Mouse (Mus musculus) regulatory T cell (primary cell): ENCODE measurements around the gene Shprh.
"Not testable (repeated sequence)": the region's sequence is repeated elsewhere in the genome, so short reads cannot be mapped to it uniquely, and the experiment has no call there.

Source experiments
- in situ Hi-C: fragments of 300-600 bp; cut with MboI, MseI; formaldehyde crosslinking; loops from one replicate; pipeline ENCODE4 v1.15.1; 2025; ENCODE audit warnings: high pct_unique_total_duplicates

Gene Shprh

GRCm38 (mm10) chr10:11242988-11243387, 93.8 kb downstream of the Shprh start:
- in situ Hi-C loops, result not testable (repeated sequence)

- in situ Hi-C loops, result no loop called here
These were observed 99.0 kb downstream of the Shprh start for GRCm38 (mm10) chr10:11248210-11248609.

GRCm38 (mm10) chr10:11250247-11250997, 101.2 kb downstream of the Shprh start:
- in situ Hi-C loops, result no loop called here

- in situ Hi-C loops, result not testable (repeated sequence)
These were observed 104.4 kb downstream of the Shprh start for GRCm38 (mm10) chr10:11253581-11253980.

GRCm38 (mm10) chr10:11260119-11260518, 110.9 kb downstream of the Shprh start:
- in situ Hi-C loops, result no loop called here

GRCm38 (mm10) chr10:11262292-11262691, 113.1 kb downstream of the Shprh start:
- in situ Hi-C loops, result not testable (repeated sequence)

- in situ Hi-C loops, result not testable (repeated sequence)
These were observed 114.6 kb downstream of the Shprh start for GRCm38 (mm10) chr10:11263795-11264194.
